ENCODE assay signal across 8 mouse cellular contexts in the genomic region with DNA sequence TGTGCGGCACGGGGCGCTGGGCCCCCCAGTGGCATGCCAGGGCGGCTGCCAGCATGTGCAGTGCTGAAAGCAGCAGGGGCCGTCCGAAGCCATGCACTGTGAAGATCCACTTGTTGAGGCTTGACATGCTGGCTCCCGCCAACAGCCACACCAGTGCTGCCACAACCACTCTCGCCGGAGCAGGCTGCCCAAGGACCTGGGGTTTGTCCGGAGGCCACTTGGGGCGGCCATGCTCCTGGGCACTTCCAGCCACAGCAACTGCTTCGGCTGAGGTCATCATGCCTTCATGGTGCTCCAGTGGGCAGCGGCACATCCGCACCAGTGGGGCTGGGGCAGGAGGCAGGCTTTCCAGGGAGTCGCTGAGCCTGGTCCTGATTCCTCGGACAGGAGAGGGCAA. TPM values are rescaled to one million over a fixed set of nuclear protein-coding genes. Genes with fewer than 3 reads are reported as not detected.
A peak's percentile ranks its signal among the peaks of the same experiment; 100 is the strongest.
DNase-seq lines count a peak whose midpoint lies in the region; ATAC-seq and TF ChIP-seq lines count a peak whose summit lies in the region.

No protein-coding gene starts in this region.

- peak; percentile 12; the same call in 1 of the 2 replicates for ATAC-seq in forebrain, embryonic 12.5 days (ENCODE audit: low FRiP score)
- no peak; the same call in 1 of the 2 replicates for ATAC-seq in hindbrain, embryonic 13.5 days (ENCODE audit: low FRiP score)
- no peak for ATAC-seq in liver, embryonic 12.5 days

- peaks cover 47% of the 10 kb centered on the region for H3K4me1 ChIP-seq in forebrain, embryonic 12.5 days
- peaks cover 59% of the 10 kb centered on the region for H3K4me1 ChIP-seq in hindbrain, embryonic 13.5 days (replicated peaks)
- peaks cover 22% of the 10 kb centered on the region for H3K4me1 ChIP-seq in liver, embryonic 12.5 days

- peak overlapping the region; percentile 65 for H3K4me3 ChIP-seq in forebrain, embryonic 12.5 days (replicated peaks)
- peak overlapping the region; percentile 62 for H3K4me3 ChIP-seq in hindbrain, embryonic 13.5 days
- peak overlapping the region; percentile 57 for H3K4me3 ChIP-seq in liver, embryonic 12.5 days
- peak overlapping the region; percentile 99 for H3K4me3 ChIP-seq in myocyte

- H3K27ac ChIP-seq in forebrain, embryonic 12.5 days: no peak overlapping the region
- peak overlapping the region; percentile 77 for H3K27ac ChIP-seq in hindbrain, embryonic 13.5 days
- H3K27ac ChIP-seq in liver, embryonic 12.5 days: no peak overlapping the region

- under 1% methylated on average over 16 of the region's 16 CpGs for WGBS in forebrain, embryonic 12.5 days
- 2% methylated on average over 16 of the region's 16 CpGs for WGBS in hindbrain, embryonic 13.5 days
- 9% methylated on average over 16 of the region's 16 CpGs for WGBS in liver, embryonic 12.5 days (ENCODE audit: insufficient replicate concordance)

- H3K36me3 ChIP-seq in forebrain, embryonic 12.5 days (replicated peaks): no peaks in the 10 kb centered on the region
- no peaks in the 10 kb centered on the region; the same call in 1 of the 2 replicates for H3K36me3 ChIP-seq in hindbrain, embryonic 13.5 days
- H3K36me3 ChIP-seq in liver, embryonic 12.5 days: no peaks in the 10 kb centered on the region
- H3K36me3 ChIP-seq in myocyte (ENCODE audit: control insufficient read depth, insufficient read depth): peaks cover 5% of the 10 kb centered on the region

- no peaks in the 10 kb centered on the region for H3K9me3 ChIP-seq in forebrain, embryonic 12.5 days
- no peaks in the 10 kb centered on the region for H3K9me3 ChIP-seq in hindbrain, embryonic 13.5 days
- H3K9me3 ChIP-seq in liver, embryonic 12.5 days (replicated peaks): no peaks in the 10 kb centered on the region

- peak; percentile 39 for DNase-seq in layer of hippocampus, adult 11-12 months (ENCODE audit: low spot score)
- DNase-seq in layer of hippocampus, adult 9-10 months (ENCODE audit: low spot score): no peak
- peak; percentile 45 for DNase-seq in adrenal gland, postnatal 25 days
- no peak for DNase-seq in Muller cell, postnatal 12 days (ENCODE audit: inconsistent ontology term)

- peaks cover 55% of the 10 kb centered on the region for H3K79me2 ChIP-seq in myocyte (ENCODE audit: control insufficient read depth, insufficient read depth)

- peak overlapping the region; percentile 70 for H3K9ac ChIP-seq in forebrain, embryonic 12.5 days
- peak overlapping the region; percentile 81 for H3K9ac ChIP-seq in hindbrain, embryonic 13.5 days
- H3K9ac ChIP-seq in liver, embryonic 12.5 days: no peak overlapping the region

- peak overlapping the region; percentile 93 for H3K4me2 ChIP-seq in forebrain, embryonic 12.5 days
- peak overlapping the region; percentile 89 for H3K4me2 ChIP-seq in hindbrain, embryonic 13.5 days
- peak overlapping the region; percentile 88 for H3K4me2 ChIP-seq in liver, embryonic 12.5 days
- H3K4me2 ChIP-seq in myocyte (ENCODE audit: low read depth): peak overlapping the region; percentile 93

- TF ChIP-seq POLR2A in myocyte (IDR thresholded peaks at IDR 0.05; ENCODE audit: insufficient read length, low read depth): peak; percentile 42

- H3ac ChIP-seq in myocyte (ENCODE audit: control insufficient read depth, insufficient read length): peak overlapping the region; percentile 31

- peaks cover 26% of the 10 kb centered on the region for H3K27me3 ChIP-seq in forebrain, embryonic 12.5 days
- 0 out of 2 replicates have a peak, but pooled peaks cover 5% of the 10 kb centered on the region for H3K27me3 ChIP-seq in hindbrain, embryonic 13.5 days
- peaks cover 52% of the 10 kb centered on the region for H3K27me3 ChIP-seq in liver, embryonic 12.5 days (replicated peaks)
- H3K27me3 ChIP-seq in myocyte (ENCODE audit: control insufficient read depth, insufficient read depth, insufficient read length): no peaks in the 10 kb centered on the region

TF ChIP-seq in myocyte, 11 proteins besides CTCF, POLR2A, EP300 and RAD21:
- peak in 1 of 3 experiments; percentile 28 for TF ChIP-seq MYOG (IDR thresholded peaks at IDR 0.05; ENCODE audit: control insufficient read depth in 1 of 3, insufficient read depth in 1 of 3, insufficient read length in 2 of 3, low read depth in 2 of 3)
- TF ChIP-seq USF1 (IDR thresholded peaks at IDR 0.05; ENCODE audit: low read depth): no peak
- no peak for TF ChIP-seq TCF3 (IDR thresholded peaks at IDR 0.05; ENCODE audit: insufficient read length, low read depth)
- peak in 1 of 3 experiments; percentile 10 for TF ChIP-seq MYOD1 (IDR thresholded peaks at IDR 0.05; ENCODE audit: control insufficient read depth in 1 of 3, insufficient read length in 2 of 3, low read depth in 2 of 3)
- TF ChIP-seq E2F4 (IDR thresholded peaks at IDR 0.05; ENCODE audit: insufficient read depth): no peak
- no peak for TF ChIP-seq REST (IDR thresholded peaks at IDR 0.05; ENCODE audit: insufficient read depth, insufficient read length)
- no peak for TF ChIP-seq TCF12 (IDR thresholded peaks at IDR 0.05; ENCODE audit: insufficient read depth, poor library complexity, severe bottlenecking)
- no peak for TF ChIP-seq POLR2AphosphoS2 (IDR thresholded peaks at IDR 0.05; ENCODE audit: insufficient read length, low read depth)
- no peak for TF ChIP-seq SRF (IDR thresholded peaks at IDR 0.05; ENCODE audit: control insufficient read depth, insufficient read length, low read depth)
- no peak for TF ChIP-seq MAX (IDR thresholded peaks at IDR 0.05; ENCODE audit: low read depth)
- TF ChIP-seq CEBPB (IDR thresholded peaks at IDR 0.05; ENCODE audit: insufficient read depth, poor library complexity, severe bottlenecking): no peak

RNA-seq across cellular contexts. Expression of a gene that starts 1.6 kb away (rescaled TPM):
- 6.6 and 6.9 TPM in 2 replicates for total RNA-seq in adrenal gland, postnatal 25 days (2021)
- 5.2 and 6.5 TPM in 2 replicates for polyA plus RNA-seq in forebrain, embryonic 12.5 days (2016; fragmentation: Nextera tagmentation; extraction: Ambion mirVana)
- polyA plus RNA-seq in hindbrain, embryonic 13.5 days (2015; fragmentation: Nextera tagmentation; extraction: Ambion mirVana): 11.1 and 11.4 TPM in 2 replicates
- polyA plus RNA-seq in liver, embryonic 12.5 days (2016; fragmentation: Nextera tagmentation; extraction: Ambion mirVana): 0.86 and 1.2 TPM in 2 replicates
- 69.6 TPM for polyA plus RNA-seq in myocyte (2012; fragmentation: generic; extraction: Trizol)

RNA-seq across cellular contexts. Expression of a gene that starts 17.8 kb away (rescaled TPM):
- 3.9 and 4.1 TPM in 2 replicates for total RNA-seq in adrenal gland, postnatal 25 days (2021)
- 28.0 and 29.8 TPM in 2 replicates for polyA plus RNA-seq in forebrain, embryonic 12.5 days (2016; fragmentation: Nextera tagmentation; extraction: Ambion mirVana)
- polyA plus RNA-seq in hindbrain, embryonic 13.5 days (2015; fragmentation: Nextera tagmentation; extraction: Ambion mirVana): 33.8 and 35.2 TPM in 2 replicates
- polyA plus RNA-seq in liver, embryonic 12.5 days (2016; fragmentation: Nextera tagmentation; extraction: Ambion mirVana): 0.80 and 0.95 TPM in 2 replicates
- 26.5 TPM for polyA plus RNA-seq in myocyte (2012; fragmentation: generic; extraction: Trizol)

RNA-seq across cellular contexts. Expression of a gene that starts 18.0 kb away (rescaled TPM):
- 0.33 and 0.82 TPM in 2 replicates for total RNA-seq in adrenal gland, postnatal 25 days (2021)
- polyA plus RNA-seq in forebrain, embryonic 12.5 days (2016; fragmentation: Nextera tagmentation; extraction: Ambion mirVana): 0.79 and 0.92 TPM in 2 replicates
- polyA plus RNA-seq in hindbrain, embryonic 13.5 days (2015; fragmentation: Nextera tagmentation; extraction: Ambion mirVana): 0.47 and 0.84 TPM in 2 replicates
- polyA plus RNA-seq in liver, embryonic 12.5 days (2016; fragmentation: Nextera tagmentation; extraction: Ambion mirVana): 0.05 TPM in 1 of 2 replicates, not detected in the other
- polyA plus RNA-seq in myocyte (2012; fragmentation: generic; extraction: Trizol): 1.3 TPM

RNA-seq across cellular contexts. Expression of a gene that starts 19.1 kb away (rescaled TPM):
- 125 and 128 TPM in 2 replicates for total RNA-seq in adrenal gland, postnatal 25 days (2021)
- polyA plus RNA-seq in forebrain, embryonic 12.5 days (2016; fragmentation: Nextera tagmentation; extraction: Ambion mirVana): 17.0 and 19.1 TPM in 2 replicates
- polyA plus RNA-seq in hindbrain, embryonic 13.5 days (2015; fragmentation: Nextera tagmentation; extraction: Ambion mirVana): 28.4 and 28.5 TPM in 2 replicates
- 14.0 and 14.5 TPM in 2 replicates for polyA plus RNA-seq in liver, embryonic 12.5 days (2016; fragmentation: Nextera tagmentation; extraction: Ambion mirVana)
- polyA plus RNA-seq in myocyte (2012; fragmentation: generic; extraction: Trizol): 16.4 TPM

RNA-seq across cellular contexts. Expression of a gene that starts 49.2 kb away (rescaled TPM):
- 1.1 and 2.6 TPM in 2 replicates for total RNA-seq in adrenal gland, postnatal 25 days (2021)
- polyA plus RNA-seq in forebrain, embryonic 12.5 days (2016; fragmentation: Nextera tagmentation; extraction: Ambion mirVana): 3.4 and 4.0 TPM in 2 replicates
- polyA plus RNA-seq in hindbrain, embryonic 13.5 days (2015; fragmentation: Nextera tagmentation; extraction: Ambion mirVana): 14.5 and 17.4 TPM in 2 replicates
- 0.15 and 0.20 TPM in 2 replicates for polyA plus RNA-seq in liver, embryonic 12.5 days (2016; fragmentation: Nextera tagmentation; extraction: Ambion mirVana)
- polyA plus RNA-seq in myocyte (2012; fragmentation: generic; extraction: Trizol): 1.3 TPM

Comparison
In these comparisons a context has a peak if more than half of its experiments do, and no peak if none do; other contexts are left out.
1. DNase-seq: peak in layer of hippocampus, adult 11-12 months (single experiment) and adrenal gland, postnatal 25 days (single experiment); none in layer of hippocampus, adult 9-10 months (single experiment) and Muller cell, postnatal 12 days (single experiment).
2. RNA of a gene that starts 17.8 kb away (polyA plus RNA-seq): 33.8 to 35.2 TPM in hindbrain, embryonic 13.5 days, 28.0 to 29.8 TPM in forebrain, embryonic 12.5 days and 26.5 TPM in myocyte (single experiment); 0.80 to 0.95 TPM in liver, embryonic 12.5 days; every median in the first group is over 10 times any median in the second.
3. Peak in every context shown above with its lines, with median percentiles within 50 percentile points of each other: H3K4me2 ChIP-seq and H3K4me3 ChIP-seq.